Mouse (Mus musculus) kidney, adult 2 months (tissue): ENCODE results near the gene Tanc2.

ENCODE experiments used
- CTCF ChIP-seq: fragments of 200-500 bp; conservative IDR thresholded peaks from 2 replicates; pipeline ENCODE4 v1.5.1; 2011; ENCODE audit warnings: low read depth, mild to moderate bottlenecking, control low read depth, low read length, moderate library complexity, mixed read lengths; ENCODE audit not compliant: insufficient read depth, insufficient read length
- POLR2A ChIP-seq: fragments of 200-500 bp; IDR thresholded peaks from one replicate; pipeline ENCODE4 v1.6.1; 2011; ENCODE audit warnings: low read depth, low read length, control low read depth

- TF ChIP-seq CTCF (no peak), POLR2A (no peak)
Measured at GRCm38 (mm10) chr11:105558803-105559505, 30.8 kb upstream of the Tanc2 start.
